Comparison of ENCODE assay signal across 10 mouse cellular contexts in genomic region chr2:110177406-110177805, GRCm38 (mm10).
DNase-seq lines count a peak whose midpoint lies in the region; ATAC-seq and TF ChIP-seq lines count a peak whose summit lies in the region.
"Had no signal": no experiment of that assay in that cellular context is flagged by ENCODE, and none has a peak within 500 bp of the region (broad histone marks: within the 10 kb centered on the region; RNA-seq: fewer than 3 reads in every experiment).

No protein-coding gene starts in this region.

- no peaks in the 10 kb centered on the region for H3K9me3 ChIP-seq in hindbrain, embryonic 14.5 days (ENCODE audit: control insufficient read depth, low read length)
- no peaks in the 10 kb centered on the region for H3K9me3 ChIP-seq in stomach, embryonic 15.5 days

- DNase-seq in heart, adult 2 months = no peak
- no peak for DNase-seq in heart, postnatal 14 days
- no peak for DNase-seq in layer of hippocampus, adult 2 months (ENCODE audit: low spot score in 2 of 2)
- no peak for DNase-seq in layer of hippocampus, postnatal 10 days (ENCODE audit: low spot score in 2 of 2)
- no peak for DNase-seq in hindbrain, embryonic 14.5 days (ENCODE audit: low spot score)
- no peak for DNase-seq in right cerebral cortex, postnatal 4 days
- DNase-seq in c-Kit-positive CD71-positive TER-119-positive erythroid progenitor cells, embryonic 14.5 days (ENCODE audit: low spot score) = no peak

- no peak for TF ChIP-seq EP300 in heart, adult 2 months (IDR thresholded peaks at IDR 0.05; ENCODE audit: insufficient read depth, low read depth, low read length)

- peaks cover 13% of the 10 kb centered on the region for H3K4me1 ChIP-seq in heart, adult 2 months (ENCODE audit: control insufficient read depth, insufficient read depth, low read length)
- peaks cover 15% of the 10 kb centered on the region for H3K4me1 ChIP-seq in hindbrain, embryonic 14.5 days (replicated peaks; ENCODE audit: control insufficient read depth, insufficient read depth, low read length)
- peaks cover 30% of the 10 kb centered on the region for H3K4me1 ChIP-seq in stomach, embryonic 15.5 days

- H3K27ac ChIP-seq in heart, adult 2 months = peak overlapping the region; percentile 24; the same call in 1 of the 2 replicates
- peak overlapping the region; percentile 11; the same call in 1 of the 2 replicates for H3K27ac ChIP-seq in layer of hippocampus, adult 2 months
- peak overlapping the region; percentile 20 for H3K27ac ChIP-seq in hindbrain, embryonic 14.5 days
- peak overlapping the region; percentile 57 for H3K27ac ChIP-seq in stomach, embryonic 15.5 days

- H3K36me3 ChIP-seq in heart, adult 2 months (ENCODE audit: control insufficient read depth, insufficient read depth, low read length) = peaks cover 3% of the 10 kb centered on the region; the same call in 1 of the 2 replicates
- H3K36me3 ChIP-seq in hindbrain, embryonic 14.5 days (replicated peaks; ENCODE audit: control insufficient read depth, insufficient read depth) = no peaks in the 10 kb centered on the region
- no peaks in the 10 kb centered on the region for H3K36me3 ChIP-seq in stomach, embryonic 15.5 days

- intact Hi-C loops in heart, adult 2 months (cut with DNase I) = no loop called here
- intact Hi-C loops in heart, postnatal 14 days (cut with DNase I) = no loop called here

- no peak overlapping the region for H3K4me2 ChIP-seq in hindbrain, embryonic 14.5 days (replicated peaks)
- no peak overlapping the region for H3K4me2 ChIP-seq in stomach, embryonic 15.5 days
- H3K4me2 ChIP-seq: lung, embryonic 14.5 days had no signal

- ATAC-seq in hindbrain, embryonic 14.5 days (ENCODE audit: low FRiP score) = no peak
- ATAC-seq in stomach, embryonic 15.5 days (ENCODE audit: insufficient read depth, low FRiP score, low read depth) = no peak

- no peak overlapping the region for H3K4me3 ChIP-seq in heart, adult 2 months
- H3K4me3 ChIP-seq in layer of hippocampus, adult 2 months = no peak overlapping the region
- H3K4me3 ChIP-seq in hindbrain, embryonic 14.5 days (replicated peaks; ENCODE audit: low read length) = no peak overlapping the region
- no peak overlapping the region for H3K4me3 ChIP-seq in stomach, embryonic 15.5 days (replicated peaks)

- no peak for TF ChIP-seq POLR2A in heart, adult 2 months (IDR thresholded peaks at IDR 0.05; ENCODE audit: insufficient read depth, low read depth, low read length)

- TF ChIP-seq CTCF in heart, adult 2 months (IDR thresholded peaks at IDR 0.05) = no peak
- no peak for TF ChIP-seq CTCF in layer of hippocampus, adult 2 months (conservative IDR thresholded peaks at IDR 0.05)

- no peaks in the 10 kb centered on the region for H3K79me2 ChIP-seq in heart, adult 2 months (replicated peaks; ENCODE audit: control insufficient read depth, insufficient read depth, low read length)

- no peak overlapping the region for H3K9ac ChIP-seq in heart, adult 2 months (ENCODE audit: low read depth, low read length)
- no peak overlapping the region for H3K9ac ChIP-seq in hindbrain, embryonic 14.5 days
- no peak overlapping the region for H3K9ac ChIP-seq in stomach, embryonic 15.5 days
- H3K9ac ChIP-seq: lung, embryonic 14.5 days had no signal

- WGBS in heart, adult 2 months = 21% methylated on average over 2 of the region's 2 CpGs
- WGBS in hindbrain, embryonic 14.5 days = 42% methylated on average over 2 of the region's 2 CpGs
- 47% methylated on average over 2 of the region's 2 CpGs for WGBS in stomach, embryonic 15.5 days

- H3K27me3 ChIP-seq in heart, adult 2 months (ENCODE audit: control insufficient read depth, insufficient read depth, low read length) = no peaks in the 10 kb centered on the region
- no peaks in the 10 kb centered on the region for H3K27me3 ChIP-seq in hindbrain, embryonic 14.5 days (ENCODE audit: control insufficient read depth, insufficient read depth, low read length)
- H3K27me3 ChIP-seq in stomach, embryonic 15.5 days (replicated peaks) = no peaks in the 10 kb centered on the region
- H3K27me3 ChIP-seq: Patski had no signal
